Mouse (Mus musculus) CD4-positive, CD25-positive, alpha-beta regulatory T cell, adult 2 months (primary cell): ENCODE results near the gene Olfr111.
"Not testable (repeated sequence)": the region's sequence is repeated elsewhere in the genome, so short reads cannot be mapped to it uniquely, and the experiment has no call there.

ENCODE experiments used
- DNase-seq: peaks from one replicate; pipeline ENCODE4 v3.0.0-alpha.2; 2012; ENCODE audit warnings: low read depth, low spot score

Olfr111 gene

DNA sequence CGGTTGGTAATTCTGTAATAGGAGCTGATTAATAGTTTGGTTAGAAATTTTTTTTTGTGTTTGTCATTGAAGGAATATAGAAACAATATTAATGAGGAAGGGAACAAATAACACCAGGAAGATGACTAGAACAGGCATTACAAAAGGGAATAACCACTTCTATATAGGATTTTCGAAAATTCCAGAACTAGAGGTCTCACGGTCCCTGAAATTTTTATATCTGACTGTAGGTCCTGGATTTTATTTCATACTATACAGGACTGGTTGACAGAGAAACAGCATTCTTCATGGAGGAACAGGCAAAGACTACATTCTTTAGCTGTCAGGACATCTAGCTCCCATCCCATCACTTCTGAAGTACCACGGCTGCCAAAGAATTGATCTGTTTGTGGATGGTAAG, at the start of gene Olfr111:
TSS of gene Olfr111 (plus strand) at position 301 of the 400 bp plus-strand sequence.
- DNase-seq = no peak

DNA sequence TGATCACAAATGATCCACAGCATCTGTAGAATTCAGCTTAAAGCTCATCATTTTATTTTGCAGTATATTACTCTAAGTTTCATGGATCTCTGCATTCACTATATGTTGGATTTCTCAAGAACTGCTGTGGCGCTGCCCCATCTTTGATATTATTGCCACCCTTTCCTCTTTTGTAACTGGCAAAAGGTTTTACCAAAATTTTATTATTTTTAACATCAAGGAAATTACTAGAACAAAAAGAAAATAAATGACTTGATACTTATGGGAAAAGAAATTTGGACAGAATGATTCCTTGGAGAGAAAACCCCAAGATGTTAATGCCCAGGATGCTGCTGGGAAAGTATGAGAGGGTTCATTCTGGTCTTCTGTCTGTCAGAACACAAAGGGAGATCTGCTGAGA, 49.2 kb upstream of the Olfr111 start, which contains the start of gene Olfr109:
TSS of gene Olfr109 (plus strand) at position 301 of the 400 bp plus-strand sequence.
- no peak for DNase-seq

DNA sequence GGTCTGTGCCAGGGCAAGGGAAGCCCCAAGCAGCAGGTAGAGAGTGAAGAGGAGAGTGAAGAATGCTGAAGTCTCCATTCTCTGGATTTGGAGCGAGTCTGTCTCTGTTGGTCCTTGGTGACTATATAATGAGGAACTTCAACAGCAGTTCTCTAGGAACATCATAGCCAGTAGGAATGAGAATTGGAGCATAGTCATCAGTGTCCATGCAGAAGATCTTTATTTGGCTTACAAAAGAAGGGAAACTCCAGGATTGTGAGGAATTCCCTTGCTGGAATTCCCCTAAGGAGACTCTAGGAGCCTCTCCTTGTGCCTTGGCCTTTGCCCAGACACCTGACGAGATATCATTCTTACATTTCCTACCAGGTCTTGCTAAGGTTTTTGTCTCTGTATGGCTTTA, 24.4 kb upstream of the Olfr111 start, which contains the start of gene H2-M2:
TSS of gene H2-M2 (minus strand) at position 101 of the 400 bp plus-strand sequence.
- no peak for DNase-seq

DNA sequence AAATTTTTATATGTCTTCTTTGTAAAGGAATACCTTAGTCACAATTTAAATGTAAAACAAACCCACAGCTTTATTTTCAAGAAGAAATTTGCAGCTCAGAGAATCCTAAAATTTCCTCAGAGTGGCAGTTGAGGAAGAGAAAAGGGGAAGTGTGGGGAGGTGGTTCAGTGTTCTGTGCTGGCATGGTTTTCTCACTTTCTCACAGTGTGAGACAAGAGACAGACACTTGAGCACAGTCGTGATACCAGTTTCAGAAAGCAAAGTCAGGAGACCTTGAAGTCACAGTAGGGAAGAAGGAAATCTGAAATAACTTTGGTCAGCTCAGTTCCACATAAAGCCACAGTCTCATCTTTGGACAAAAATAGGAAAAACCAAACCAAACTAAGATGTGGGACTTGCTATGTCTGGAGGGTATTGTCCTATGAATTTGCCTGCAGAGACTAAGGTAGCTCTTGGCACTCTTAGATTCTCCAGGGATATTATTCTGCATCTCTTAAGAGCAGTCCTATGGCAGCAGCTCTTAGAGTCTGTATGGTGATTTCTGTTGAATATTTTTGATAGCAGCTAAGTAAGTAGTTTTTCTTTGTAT, 15.8 kb upstream of the Olfr111 start, which contains the start of gene Olfr110:
TSS of gene Olfr110 (plus strand) at position 539 of the 589 bp plus-strand sequence.
- no peak for DNase-seq

DNA sequence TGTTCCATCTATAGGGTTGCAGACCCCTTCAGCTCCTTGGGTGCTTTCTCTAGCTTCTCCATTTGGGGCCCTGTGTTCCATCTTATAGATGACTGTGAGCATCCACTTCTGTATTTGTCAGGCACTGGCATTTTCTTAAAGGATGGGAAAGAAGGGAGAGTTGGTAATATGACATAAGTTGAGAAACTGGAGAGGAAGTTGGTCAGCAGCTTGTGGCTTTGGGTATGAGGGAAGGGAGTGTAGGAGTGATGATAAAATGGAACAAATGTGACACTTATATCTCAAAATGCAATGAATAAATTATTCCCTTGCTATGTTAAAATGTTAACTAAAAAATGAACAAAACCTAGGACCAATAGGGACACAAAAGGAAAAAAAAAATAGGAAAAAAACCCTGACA, 16.8 kb downstream of the Olfr111 start:
- DNase-seq = not testable (repeated sequence)

DNA sequence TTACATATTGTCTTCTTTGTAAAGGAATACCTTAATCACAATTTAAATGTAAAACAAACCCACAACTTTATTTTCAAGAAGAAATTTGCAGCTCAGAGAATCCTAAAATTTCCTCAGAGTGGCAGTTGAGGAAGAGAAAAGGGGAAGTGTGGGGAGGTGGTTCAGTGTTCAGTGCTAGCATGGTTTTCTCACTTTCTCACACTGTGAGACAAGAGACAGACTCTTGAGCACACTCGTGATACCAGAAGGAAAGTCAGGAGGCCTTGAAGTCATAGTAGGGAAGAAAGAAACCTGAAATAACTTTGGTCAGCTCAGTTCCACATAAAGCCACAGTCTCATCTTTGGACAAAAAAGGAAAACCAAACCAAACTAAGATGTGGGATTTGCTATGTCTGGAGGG, 17.6 kb downstream of the Olfr111 start:
- not testable (repeated sequence) for DNase-seq

DNA sequence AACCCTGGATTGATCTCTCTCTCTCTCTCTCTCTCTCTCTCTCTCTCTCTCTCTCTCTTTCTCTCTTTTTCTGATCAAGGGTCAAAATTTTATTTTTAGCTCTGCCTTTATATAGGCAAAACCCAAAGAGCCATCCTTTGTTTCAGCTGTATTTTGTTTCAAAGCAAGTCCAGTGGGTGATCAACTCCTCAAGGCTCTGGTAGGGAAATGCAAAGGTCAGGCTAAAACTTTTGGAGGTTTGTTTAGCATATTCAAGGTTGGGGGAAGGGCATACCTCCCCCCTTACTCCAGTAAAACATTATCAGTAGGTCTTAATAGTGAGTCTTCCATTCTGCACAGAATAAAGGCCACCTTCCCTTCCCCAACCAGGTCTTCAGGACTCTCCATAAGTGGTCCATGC, 27.3 kb downstream of the Olfr111 start:
- DNase-seq = no peak

DNA sequence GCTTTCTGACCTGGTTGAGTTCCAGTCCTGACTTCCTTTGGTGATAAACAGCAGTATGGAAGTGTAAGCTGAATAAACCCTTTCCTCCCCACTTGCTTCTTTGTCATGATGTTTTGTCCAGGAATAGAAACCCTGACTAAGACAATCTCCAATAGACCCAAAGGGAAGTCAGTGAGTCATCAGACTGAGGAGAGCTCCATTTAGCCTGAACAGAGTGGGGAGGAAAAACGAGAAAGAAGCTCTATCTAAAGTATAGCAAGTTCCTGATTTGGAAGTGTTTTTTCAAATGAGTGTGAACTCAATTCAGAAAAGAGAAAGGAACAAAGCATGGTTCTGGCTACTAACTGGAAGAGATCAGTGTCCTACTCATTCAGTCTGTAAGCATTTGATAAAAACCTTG, 30.6 kb downstream of the Olfr111 start:
- not testable (repeated sequence) for DNase-seq

DNA sequence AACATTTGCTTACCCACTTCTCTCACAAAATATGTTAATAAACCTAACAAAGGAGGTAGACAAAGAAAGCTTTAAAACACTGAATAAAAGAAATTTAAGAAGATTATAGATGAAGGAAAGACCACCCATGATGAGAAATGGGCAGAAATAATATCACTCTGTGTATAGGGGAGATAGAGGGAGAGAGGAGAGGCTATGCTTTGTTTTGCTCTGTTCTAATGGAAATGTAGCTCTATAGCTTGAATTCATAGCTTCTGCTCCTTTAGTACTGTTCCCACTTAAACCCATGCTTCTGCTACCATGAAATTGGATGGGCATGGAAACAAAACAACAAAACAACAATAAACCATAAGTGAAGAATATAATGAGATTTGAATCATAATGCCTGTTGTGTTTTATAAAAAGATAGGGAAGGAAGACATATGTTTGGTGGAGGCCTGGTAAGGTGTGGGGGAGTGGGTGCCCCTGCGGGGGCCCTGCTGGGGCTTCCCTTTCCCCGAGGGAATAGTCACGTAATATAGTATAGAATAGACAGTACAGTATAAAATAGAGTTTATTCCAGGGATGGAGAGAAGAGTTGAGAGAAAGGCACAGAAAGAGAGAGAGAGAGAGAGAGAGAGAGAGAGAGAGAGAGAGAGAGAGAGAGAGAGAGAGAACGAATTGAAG, 33.8 kb downstream of the Olfr111 start:
- no peak for DNase-seq

DNA sequence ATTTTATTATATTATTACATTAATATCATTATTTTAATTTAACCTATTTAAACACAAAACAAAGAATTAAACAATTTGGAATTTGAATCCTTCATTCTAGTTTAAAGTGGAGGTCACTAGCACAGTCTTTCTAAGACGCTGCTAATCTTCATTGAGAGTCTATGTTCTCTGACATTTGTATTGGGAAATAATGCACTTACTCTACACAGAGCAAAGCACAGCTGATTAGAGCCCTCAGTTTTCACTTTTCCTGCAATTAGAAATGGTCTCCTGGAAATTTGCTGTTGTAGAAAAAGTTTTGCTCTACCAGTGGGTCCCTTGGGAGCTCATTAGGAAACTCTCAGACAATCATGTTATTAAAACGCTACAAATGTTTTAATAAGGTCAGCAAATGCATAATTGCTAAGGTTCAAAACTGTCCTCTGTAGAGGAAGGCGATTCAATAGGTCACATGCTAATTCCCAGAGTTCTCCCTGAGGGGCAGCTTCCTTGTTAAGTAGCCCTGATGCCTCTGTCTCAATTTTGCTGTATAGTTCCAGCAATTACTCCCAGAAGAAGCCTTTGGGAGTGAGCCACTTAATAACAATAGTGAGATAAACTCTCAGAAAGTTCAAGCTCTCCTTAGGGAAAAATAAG, 36.1 kb downstream of the Olfr111 start:
- no peak for DNase-seq

DNA sequence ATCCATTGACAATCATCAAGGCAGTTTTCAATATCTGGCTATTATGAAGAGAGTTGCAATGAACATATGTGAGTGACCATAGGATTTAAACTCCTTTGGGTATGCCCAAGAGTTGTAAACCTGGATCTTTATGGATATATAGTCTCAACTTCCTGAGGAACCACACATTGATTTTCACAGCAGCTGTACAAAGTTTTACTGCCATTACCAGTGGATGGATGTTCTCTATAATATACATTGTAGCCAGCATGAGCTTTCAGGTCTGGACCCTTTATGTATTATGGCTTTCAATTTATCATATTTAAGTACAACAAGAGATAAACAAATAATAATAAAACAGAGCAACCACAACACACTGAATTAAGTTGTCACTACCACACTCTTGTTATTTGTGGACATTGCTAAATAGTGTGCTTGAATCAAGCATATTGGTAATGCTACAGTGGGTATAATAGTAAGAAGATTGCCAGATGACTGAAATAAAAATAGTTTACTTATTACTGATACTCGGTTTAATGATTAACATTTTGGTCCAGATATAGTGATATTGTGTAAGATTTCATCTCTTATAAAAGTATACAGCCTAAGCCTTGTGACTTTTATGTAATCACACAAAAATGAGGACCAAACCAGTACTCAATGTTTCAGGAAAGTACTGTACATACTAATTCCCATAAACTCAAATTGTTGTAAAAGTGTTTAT, 51.2 kb downstream of the Olfr111 start:
- DNase-seq = no peak

DNA sequence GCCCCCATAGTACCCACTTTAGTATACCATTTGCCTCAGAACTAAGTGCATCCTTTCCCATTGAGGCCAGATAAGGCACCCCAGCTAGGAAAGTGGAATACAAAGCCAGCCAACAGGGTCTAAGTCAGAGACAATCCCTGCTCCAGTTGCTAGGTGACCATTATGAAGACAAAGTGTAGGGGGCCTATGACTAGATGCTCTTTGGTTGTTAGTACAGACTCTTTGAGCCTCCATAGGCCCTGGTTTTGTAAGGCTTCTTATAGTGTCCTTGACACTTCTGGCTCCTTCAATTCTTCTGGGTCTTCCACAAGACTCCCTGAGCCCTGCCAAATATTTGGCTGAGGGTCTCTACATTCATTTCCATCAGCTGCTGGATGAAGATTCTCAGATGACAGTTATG, 61.5 kb downstream of the Olfr111 start, which contains the start of gene Olfr112:
TSS of gene Olfr112 (minus strand) at position 101 of the 400 bp plus-strand sequence.
- DNase-seq = no peak

DNA sequence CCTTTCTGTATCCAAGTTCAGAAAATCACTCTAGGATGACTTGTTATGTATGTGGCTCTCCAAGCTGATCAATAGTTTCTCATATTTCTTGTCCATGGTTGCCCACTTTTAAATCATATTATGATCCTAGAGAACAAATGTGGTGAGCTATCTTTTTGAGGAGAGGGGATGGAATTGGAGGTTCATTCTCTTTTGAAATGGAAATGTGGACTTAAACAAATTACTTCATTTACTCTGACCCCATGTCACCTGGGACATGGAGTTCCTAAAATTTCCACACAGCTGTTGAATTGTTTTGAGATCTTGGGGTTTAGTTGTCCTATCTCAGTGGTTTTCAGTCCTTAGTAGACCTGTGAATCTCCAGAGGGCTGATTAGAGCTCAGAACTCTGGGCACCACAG, 69.7 kb downstream of the Olfr111 start, which contains the start of gene Olfr113:
TSS of gene Olfr113 (minus strand) at position 101 of the 400 bp plus-strand sequence.
- DNase-seq = no peak
